Mouse (Mus musculus): ENCODE measurements around the gene Soat1.

DNA sequence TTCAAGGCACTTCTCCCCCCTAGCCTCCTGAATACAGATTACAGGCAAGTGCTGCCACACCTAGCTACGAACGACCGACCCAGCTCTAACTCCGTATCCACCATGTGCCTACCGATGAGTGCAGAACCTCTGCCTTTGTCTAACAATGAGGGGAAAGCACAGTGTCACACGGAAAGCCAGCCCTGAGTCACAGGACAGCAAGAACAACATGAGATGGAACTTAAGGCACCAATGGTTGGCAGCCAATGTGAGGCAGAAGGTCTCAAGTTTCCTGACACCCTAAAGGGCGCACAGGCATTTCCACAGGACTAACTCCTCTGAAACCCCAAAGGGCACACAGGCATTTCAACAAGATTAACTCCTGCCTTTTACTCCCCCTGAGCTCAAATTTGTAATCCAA lies 25.0 kb downstream of the Soat1 start:
- TF ChIP-seq MAFK (IDR thresholded peaks at IDR 0.05; ENCODE audit: insufficient read depth, low read depth, low read length) (no peak), ZNF384 (IDR thresholded peaks at IDR 0.05; ENCODE audit: low read depth, low read length) (no peak)
